Mouse (Mus musculus): ENCODE results near the gene Akap5.

Gene Akap5

GRCm38 (mm10) chr12:76324679-76325431, at the start of gene Akap5:
Gene Akap5, plus strand, starts transcription at chr12:76324891.
- DNase-seq (ENCODE audit: low read depth, low spot score): peak; percentile 78

GRCm38 (mm10) chr12:76278209-76278608, 46.5 kb upstream of the Akap5 start:
- DNase-seq (ENCODE audit: low read depth, low spot score): no peak

- no peak for DNase-seq (ENCODE audit: low read depth, low spot score)
These were observed 44.1 kb upstream of the Akap5 start for GRCm38 (mm10) chr12:76280556-76280955.

GRCm38 (mm10) chr12:76281111-76281660, 43.5 kb upstream of the Akap5 start:
- no peak for DNase-seq (ENCODE audit: low read depth, low spot score)

- DNase-seq (ENCODE audit: low read depth, low spot score): no peak
These were observed 42.6 kb upstream of the Akap5 start for GRCm38 (mm10) chr12:76282132-76282531.

GRCm38 (mm10) chr12:76282532-76283173, 42.0 kb upstream of the Akap5 start:
- DNase-seq (ENCODE audit: low read depth, low spot score): no peak

GRCm38 (mm10) chr12:76285418-76285817, 39.3 kb upstream of the Akap5 start:
- no peak for DNase-seq (ENCODE audit: low read depth, low spot score)

- no peak for DNase-seq (ENCODE audit: low read depth, low spot score)
These were observed 36.7 kb upstream of the Akap5 start for GRCm38 (mm10) chr12:76287986-76288385.

GRCm38 (mm10) chr12:76288494-76288893, 36.2 kb upstream of the Akap5 start:
- DNase-seq (ENCODE audit: low read depth, low spot score): no peak

- DNase-seq (ENCODE audit: low read depth, low spot score): no peak
These were observed 35.3 kb upstream of the Akap5 start for GRCm38 (mm10) chr12:76289428-76289827.

- DNase-seq (ENCODE audit: low read depth, low spot score): peak; percentile 30
These were observed 34.4 kb upstream of the Akap5 start for GRCm38 (mm10) chr12:76290271-76290670.

GRCm38 (mm10) chr12:76293192-76293591, 31.5 kb upstream of the Akap5 start:
- peak; percentile 41 for DNase-seq (ENCODE audit: low read depth, low spot score)

- no peak for DNase-seq (ENCODE audit: low read depth, low spot score)
These were observed 26.9 kb upstream of the Akap5 start for GRCm38 (mm10) chr12:76297830-76298229.

- no peak for DNase-seq (ENCODE audit: low read depth, low spot score)
These were observed 25.3 kb upstream of the Akap5 start for GRCm38 (mm10) chr12:76299361-76299906.

GRCm38 (mm10) chr12:76300367-76300766, 24.3 kb upstream of the Akap5 start:
- no peak for DNase-seq (ENCODE audit: low read depth, low spot score)

GRCm38 (mm10) chr12:76303474-76303873, 21.2 kb upstream of the Akap5 start:
- DNase-seq (ENCODE audit: low read depth, low spot score): no peak

GRCm38 (mm10) chr12:76304199-76304598, 20.5 kb upstream of the Akap5 start:
- no peak for DNase-seq (ENCODE audit: low read depth, low spot score)

- DNase-seq (ENCODE audit: low read depth, low spot score): no peak
These were observed 19.6 kb upstream of the Akap5 start for GRCm38 (mm10) chr12:76305107-76305506.

GRCm38 (mm10) chr12:76306852-76307561, 17.7 kb upstream of the Akap5 start:
- DNase-seq (ENCODE audit: low read depth, low spot score): no peak

GRCm38 (mm10) chr12:76307964-76308363, 16.7 kb upstream of the Akap5 start:
- DNase-seq (ENCODE audit: low read depth, low spot score): peak; percentile 84

GRCm38 (mm10) chr12:76308436-76308835, 16.3 kb upstream of the Akap5 start:
- DNase-seq (ENCODE audit: low read depth, low spot score): no peak

GRCm38 (mm10) chr12:76310007-76310406, 14.7 kb upstream of the Akap5 start:
- DNase-seq (ENCODE audit: low read depth, low spot score): no peak
